Comparison of ENCODE assay signal across 8 mouse cellular contexts in genomic region chr10:3332880-3333279, GRCm38 (mm10). TPM values are rescaled to one million over a fixed set of nuclear protein-coding genes. Genes with fewer than 3 reads are reported as not detected.
DNase-seq lines count a peak whose midpoint lies in the region; ATAC-seq lines count a peak whose summit lies in the region.

No protein-coding gene starts in this region.

- H3K27ac ChIP-seq in kidney, embryonic 15.5 days: no peak overlapping the region
- no peak overlapping the region for H3K27ac ChIP-seq in limb, embryonic 12.5 days
- no peak overlapping the region for H3K27ac ChIP-seq in neural tube, embryonic 12.5 days

- no peaks in the 10 kb centered on the region for H3K9me3 ChIP-seq in kidney, embryonic 15.5 days (replicated peaks)
- no peaks in the 10 kb centered on the region for H3K9me3 ChIP-seq in limb, embryonic 12.5 days
- H3K9me3 ChIP-seq in neural tube, embryonic 12.5 days: no peaks in the 10 kb centered on the region

- H3K4me3 ChIP-seq in kidney, embryonic 15.5 days (replicated peaks): no peak overlapping the region
- H3K4me3 ChIP-seq in limb, embryonic 12.5 days (replicated peaks): no peak overlapping the region
- no peak overlapping the region for H3K4me3 ChIP-seq in neural tube, embryonic 12.5 days

- no peak overlapping the region for H3K9ac ChIP-seq in kidney, embryonic 15.5 days
- H3K9ac ChIP-seq in limb, embryonic 12.5 days (replicated peaks): no peak overlapping the region
- no peak overlapping the region for H3K9ac ChIP-seq in neural tube, embryonic 12.5 days

- H3K36me3 ChIP-seq in kidney, embryonic 15.5 days: no peaks in the 10 kb centered on the region
- H3K36me3 ChIP-seq in limb, embryonic 12.5 days: no peaks in the 10 kb centered on the region
- no peaks in the 10 kb centered on the region for H3K36me3 ChIP-seq in neural tube, embryonic 12.5 days

- no peaks in the 10 kb centered on the region for H3K27me3 ChIP-seq in kidney, embryonic 15.5 days
- peaks cover 2% of the 10 kb centered on the region for H3K27me3 ChIP-seq in limb, embryonic 12.5 days
- H3K27me3 ChIP-seq in neural tube, embryonic 12.5 days (replicated peaks): no peaks in the 10 kb centered on the region

- peak; percentile 67 for ATAC-seq in granulocyte monocyte progenitor cell, adult 5-6 weeks (replicated peaks; ENCODE audit: poor library complexity, severe bottlenecking)
- ATAC-seq in kidney, embryonic 15.5 days (replicated peaks; ENCODE audit: low FRiP score): 0 out of 2 replicates have a peak, but pooled peaks have one; percentile 40
- ATAC-seq in limb, embryonic 12.5 days (ENCODE audit: insufficient number of reproducible peaks, insufficient read depth, low FRiP score, low TSS enrichment, low read depth): peak; percentile 47; the same call in 1 of the 2 replicates
- ATAC-seq in neural tube, embryonic 12.5 days (ENCODE audit: low FRiP score, low read depth): peak; percentile 79

- DNase-seq in B cell, adult 2 months: peak; percentile 4 to 17
- DNase-seq in adrenal gland, adult 2 months: peak; percentile 68
- peak; percentile 86 for DNase-seq in embryo, embryonic 10.5 days (ENCODE audit: low spot score)
- peak; percentile 69 for DNase-seq in thymus, postnatal 0 days (ENCODE audit: low spot score)

- WGBS in kidney, embryonic 15.5 days: 20% methylated on average over 3 of the region's 3 CpGs
- WGBS in limb, embryonic 12.5 days: 17% methylated on average over 3 of the region's 3 CpGs
- 38% methylated on average over 3 of the region's 3 CpGs for WGBS in neural tube, embryonic 12.5 days

- no peaks in the 10 kb centered on the region for H3K4me1 ChIP-seq in kidney, embryonic 15.5 days
- H3K4me1 ChIP-seq in limb, embryonic 12.5 days (replicated peaks): no peaks in the 10 kb centered on the region
- H3K4me1 ChIP-seq in neural tube, embryonic 12.5 days: no peaks in the 10 kb centered on the region

- no peak overlapping the region for H3K4me2 ChIP-seq in kidney, embryonic 15.5 days
- H3K4me2 ChIP-seq in limb, embryonic 12.5 days: no peak overlapping the region
- no peak overlapping the region for H3K4me2 ChIP-seq in neural tube, embryonic 12.5 days (replicated peaks)

RNA-seq across cellular contexts. Expression of gene Ppp1r14c, which starts 33.0 kb away (rescaled TPM):
- total RNA-seq in adrenal gland, adult 2 months (2021): 10 to 100 TPM in 1 of 2 experiments, 1 to 10 TPM in 1; 8.6 to 15.5 TPM
- 7.7 and 10.4 TPM in 2 replicates for polyA plus RNA-seq in adrenal gland, adult 2 months (2012; rRNA removed)
- not detected in 2 replicates for total RNA-seq in granulocyte monocyte progenitor cell, adult 5-6 weeks (2014; fragmentation: Nextera tagmentation)
- total RNA-seq in granulocyte monocyte progenitor cell, adult 5-6 weeks (2017): not detected in 2 replicates
- polyA plus RNA-seq in kidney, embryonic 15.5 days (2015; fragmentation: Nextera tagmentation; extraction: Ambion mirVana): 5.2 and 6.9 TPM in 2 replicates
- polyA plus RNA-seq in limb, embryonic 12.5 days (2016; fragmentation: Nextera tagmentation; extraction: Ambion mirVana): 4.1 and 4.7 TPM in 2 replicates
- 24.7 and 27.0 TPM in 2 replicates for polyA plus RNA-seq in neural tube, embryonic 12.5 days (2016; fragmentation: Nextera tagmentation; extraction: Ambion mirVana)
- polyA plus RNA-seq in thymus, postnatal 0 days (2015; fragmentation: Nextera tagmentation; extraction: Ambion mirVana): 0.60 and 0.62 TPM in 2 replicates

Comparison
In these comparisons a context has a peak if more than half of its experiments do, and no peak if none do; other contexts are left out.
1. DNase-seq: peak in every context shown above with its lines; median percentile 86 in embryo, embryonic 10.5 days; 69 in thymus, postnatal 0 days; 68 in adrenal gland, adult 2 months; 10 in B cell, adult 2 months.